Mouse (Mus musculus) E14TG2a.4 (cell line): Measurements from ENCODE around the gene Pea15a.

Source experiments
- CTCF ChIP-seq: conservative IDR thresholded peaks from 2 replicates; pipeline ENCODE4 v1.5.1; 2014; ENCODE audit warnings: low read length
- POU5F1 ChIP-seq: IDR thresholded peaks from 2 replicates; pipeline ENCODE4 v1.6.1; 2014; ENCODE audit warnings: low read length, borderline replicate concordance

DNA sequence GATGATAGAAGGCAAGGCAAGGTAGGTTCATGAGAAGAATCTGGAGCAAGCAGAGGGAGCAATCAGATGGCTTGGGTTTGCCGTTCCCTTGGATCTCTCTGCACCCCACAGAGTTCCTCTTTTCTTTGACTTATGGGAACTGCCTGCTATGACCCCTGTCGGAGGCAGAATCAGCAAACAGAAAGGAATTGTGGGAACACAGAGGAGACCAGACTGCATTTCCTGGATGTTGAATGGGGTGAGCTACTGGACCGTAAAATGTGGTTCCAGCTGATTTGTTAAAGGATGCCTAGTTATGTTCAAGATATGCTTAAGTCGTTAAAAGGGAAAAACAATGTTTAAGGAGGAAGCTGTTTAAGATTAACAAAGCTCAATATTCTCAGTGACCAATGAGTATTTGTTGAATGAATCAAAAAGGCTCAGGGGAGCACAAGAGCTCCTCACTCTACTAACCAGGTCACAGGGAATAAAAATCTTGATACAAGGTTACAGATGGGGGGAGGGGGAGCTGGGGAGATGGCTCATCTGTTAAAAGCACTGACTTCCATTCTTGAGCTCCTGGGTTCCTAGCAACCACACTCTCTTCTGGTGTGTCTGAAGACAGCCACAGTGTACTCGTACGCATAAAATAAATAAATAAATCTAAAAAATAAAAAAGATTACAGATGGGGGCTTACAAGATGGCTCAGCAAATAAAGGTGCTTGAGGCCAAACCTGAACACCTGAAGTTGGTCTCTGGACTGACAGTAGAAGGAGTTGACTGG is 34.5 kb upstream of the Pea15a start:
- TF ChIP-seq CTCF = no peak
- no peak for TF ChIP-seq POU5F1
